Mouse (Mus musculus) limb, embryonic 14.5 days (tissue): Measurements from ENCODE around the gene Nek8. TPM values are rescaled to one million over a fixed set of nuclear protein-coding genes. Genes with fewer than 3 reads are reported as not detected.
A peak's percentile ranks its signal among the peaks of the same experiment; 100 is the strongest.

Experiments used
- ATAC-seq: fragments of 200-750 bp; cut with Nextera tagmentation; 2 replicates; pipeline ENCODE4 v1.8.0; 2017; ENCODE audit warnings: low read depth, moderate number of reproducible peaks, moderate TSS enrichment; ENCODE audit not compliant: low FRiP score
- DNase-seq: peaks from one replicate; pipeline ENCODE4 v3.0.0-alpha.2; 2015; ENCODE audit warnings: low spot score
- H3K27ac ChIP-seq: fragments of 300-500 bp; sonication (generic); replicated peaks from 2 replicates; pipeline ENCODE4 v1.5.1; 2014; ENCODE audit warnings: low read depth, mild to moderate bottlenecking, low read length, moderate library complexity, mixed read lengths
- H3K27me3 ChIP-seq: fragments of 300-500 bp; sonication (generic); 2 replicates; pipeline ENCODE4 v1.6.1; 2014; ENCODE audit warnings: low read length, mixed read lengths; ENCODE audit not compliant: control insufficient read depth, insufficient read depth
- H3K36me3 ChIP-seq: fragments of 300-500 bp; sonication (generic); 2 replicates; pipeline ENCODE4 v1.6.1; 2014; ENCODE audit warnings: mild to moderate bottlenecking, low read length, moderate library complexity, mixed read lengths; ENCODE audit not compliant: control insufficient read depth, insufficient read depth
- H3K4me1 ChIP-seq: fragments of 300-500 bp; sonication (generic); 2 replicates; pipeline ENCODE4 v1.6.1; 2014; ENCODE audit warnings: antibody characterized with exemption, low read length, mixed read lengths; ENCODE audit not compliant: control insufficient read depth, insufficient read depth
- H3K4me2 ChIP-seq: fragments of 300-500 bp; sonication (generic); replicated peaks from 2 replicates; pipeline ENCODE4 v1.6.1; 2014; ENCODE audit warnings: low read depth, mild to moderate bottlenecking, low read length, moderate library complexity; ENCODE audit not compliant: severe bottlenecking
- H3K4me3 ChIP-seq: fragments of 300-500 bp; sonication (generic); replicated peaks from 2 replicates; pipeline ENCODE4 v1.5.1; 2014; ENCODE audit warnings: low read length
- H3K9ac ChIP-seq: fragments of 300-500 bp; sonication (generic); 2 replicates; pipeline ENCODE4 v1.6.1; 2014; ENCODE audit warnings: mild to moderate bottlenecking, low read depth, low read length, moderate library complexity; ENCODE audit not compliant: severe bottlenecking
- H3K9me3 ChIP-seq: fragments of 300-500 bp; sonication (generic); 2 replicates; pipeline ENCODE4 v1.6.1; 2016; ENCODE audit warnings: low read length; ENCODE audit not compliant: control insufficient read depth
- POLR2A ChIP-seq: fragments of 200-500 bp; IDR thresholded peaks from 2 replicates; pipeline ENCODE4 v1.8.0; 2012; ENCODE audit warnings: inconsistent platforms, mild to moderate bottlenecking, moderate library complexity, borderline replicate concordance; ENCODE audit not compliant: insufficient read depth, insufficient read length; ENCODE audit errors: extremely low read depth
- WGBS: fragments of 180-500 bp; shearing (Covaris S2); extraction: QIAGEN DNeasy Blood & Tissue Kit; methylation state at CpG from one replicate; pipeline ENCODE4 v1.1.7; 2014; 5-methylcytosine and 5-hydroxymethylcytosine counted together
- polyA plus RNA-seq, 2 experiments: library from polyadenylated mRNA; depleted of rRNA in 1 of 2; stranded (reverse) in 1 of 2; unstranded in 1 of 2; fragments of >200 nt; fragmentation: Nextera tagmentation in 1 of 2; extraction: Ambion mirVana in 1 of 2; gene quantifications; 2 replicates each; pipeline versions ENCODE4 v1.2.1 to v1.2.3; 2012 to 2014

Nek8 gene
- polyA plus RNA-seq, 2 experiments: 11.9 to 38.3 TPM

DNA sequence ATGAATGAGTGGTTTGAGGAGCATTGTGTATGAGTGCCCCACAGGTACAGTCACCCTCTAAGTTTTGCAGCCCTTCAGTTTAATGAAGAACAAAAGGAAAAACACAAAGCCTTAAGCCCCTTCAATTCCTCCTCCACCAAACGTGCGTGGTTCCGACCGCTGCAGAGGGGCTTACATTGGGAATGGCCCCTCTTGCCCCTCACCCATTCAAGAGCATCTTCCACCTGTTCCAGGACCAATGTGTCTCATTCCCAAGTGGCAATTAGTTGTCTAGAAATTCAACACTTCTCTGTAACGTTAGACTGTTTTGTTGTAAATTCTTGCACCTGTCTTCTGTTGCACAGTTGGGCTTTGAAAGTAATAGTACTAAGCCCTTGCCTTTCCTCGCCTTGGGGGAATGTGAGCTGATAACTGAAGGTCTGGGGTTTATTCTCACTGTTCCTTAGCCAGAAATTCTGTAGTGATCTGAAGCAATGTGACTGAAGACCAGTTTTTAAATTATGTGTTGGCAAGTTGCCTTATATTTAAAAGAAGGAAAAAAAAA, 20.2 kb downstream of the Nek8 start:
- H3K4me3 ChIP-seq: no peak overlapping the region
- no peak overlapping the region for H3K4me2 ChIP-seq
- no peaks in the 10 kb centered on the region for H3K9me3 ChIP-seq
- no peak overlapping the region for H3K9ac ChIP-seq
- no peak overlapping the region for H3K27ac ChIP-seq
- peaks cover 11% of the 10 kb centered on the region for H3K4me1 ChIP-seq
- 67% methylated on average over 6 of the region's 6 CpGs for WGBS
- no peaks in the 10 kb centered on the region for H3K27me3 ChIP-seq
- TF ChIP-seq POLR2A: no peak
- DNase-seq (no peak), ATAC-seq (no peak)
- H3K36me3 ChIP-seq: peaks cover 91% of the 10 kb centered on the region

DNA sequence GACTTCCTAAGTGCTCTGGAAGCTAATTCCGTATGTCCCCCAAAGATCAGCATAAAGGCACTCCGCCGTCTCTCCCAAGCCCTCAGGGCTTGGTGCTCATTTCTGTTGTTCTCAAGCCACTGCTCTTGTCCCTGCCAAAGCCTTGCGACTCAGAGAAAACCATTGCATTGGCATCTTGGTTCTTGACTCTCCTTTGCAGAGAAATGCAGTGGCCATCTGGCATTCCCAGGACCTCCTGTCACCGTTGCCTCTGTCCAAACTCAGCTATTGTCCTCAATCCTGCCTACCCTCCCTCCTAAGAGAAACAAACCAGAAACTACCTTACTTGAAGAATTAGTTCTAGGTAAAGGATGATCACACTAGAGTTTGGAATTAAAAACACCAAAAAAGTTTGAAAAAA, 20.8 kb downstream of the Nek8 start:
- H3K4me3 ChIP-seq: no peak overlapping the region
- no peak overlapping the region for H3K9ac ChIP-seq
- H3K36me3 ChIP-seq: peaks cover 91% of the 10 kb centered on the region
- H3K4me1 ChIP-seq: peaks cover 11% of the 10 kb centered on the region
- 78% methylated on average over 5 of the region's 5 CpGs for WGBS
- no peak for ATAC-seq
- H3K9me3 ChIP-seq: no peaks in the 10 kb centered on the region
- DNase-seq: no peak
- no peak overlapping the region for H3K27ac ChIP-seq
- no peaks in the 10 kb centered on the region for H3K27me3 ChIP-seq
- no peak overlapping the region for H3K4me2 ChIP-seq
- no peak for TF ChIP-seq POLR2A

- no peak for DNase-seq
- Histone ChIP-seq H3K4me2 (no peak overlapping the region), H3K36me3 (peaks cover 88% of the 10 kb centered on the region), H3K27ac (no peak overlapping the region), H3K9me3 (no peaks in the 10 kb centered on the region), H3K27me3 (no peaks in the 10 kb centered on the region), H3K4me1 (peaks cover 11% of the 10 kb centered on the region), H3K9ac (no peak overlapping the region), H3K4me3 (no peak overlapping the region)
- 78% methylated on average over 13 of the region's 13 CpGs for WGBS
- TF ChIP-seq POLR2A: no peak
- ATAC-seq: no peak
Measured at GRCm38 (mm10) chr11:78153778-78154177, 22.7 kb downstream of the Nek8 start.

DNA sequence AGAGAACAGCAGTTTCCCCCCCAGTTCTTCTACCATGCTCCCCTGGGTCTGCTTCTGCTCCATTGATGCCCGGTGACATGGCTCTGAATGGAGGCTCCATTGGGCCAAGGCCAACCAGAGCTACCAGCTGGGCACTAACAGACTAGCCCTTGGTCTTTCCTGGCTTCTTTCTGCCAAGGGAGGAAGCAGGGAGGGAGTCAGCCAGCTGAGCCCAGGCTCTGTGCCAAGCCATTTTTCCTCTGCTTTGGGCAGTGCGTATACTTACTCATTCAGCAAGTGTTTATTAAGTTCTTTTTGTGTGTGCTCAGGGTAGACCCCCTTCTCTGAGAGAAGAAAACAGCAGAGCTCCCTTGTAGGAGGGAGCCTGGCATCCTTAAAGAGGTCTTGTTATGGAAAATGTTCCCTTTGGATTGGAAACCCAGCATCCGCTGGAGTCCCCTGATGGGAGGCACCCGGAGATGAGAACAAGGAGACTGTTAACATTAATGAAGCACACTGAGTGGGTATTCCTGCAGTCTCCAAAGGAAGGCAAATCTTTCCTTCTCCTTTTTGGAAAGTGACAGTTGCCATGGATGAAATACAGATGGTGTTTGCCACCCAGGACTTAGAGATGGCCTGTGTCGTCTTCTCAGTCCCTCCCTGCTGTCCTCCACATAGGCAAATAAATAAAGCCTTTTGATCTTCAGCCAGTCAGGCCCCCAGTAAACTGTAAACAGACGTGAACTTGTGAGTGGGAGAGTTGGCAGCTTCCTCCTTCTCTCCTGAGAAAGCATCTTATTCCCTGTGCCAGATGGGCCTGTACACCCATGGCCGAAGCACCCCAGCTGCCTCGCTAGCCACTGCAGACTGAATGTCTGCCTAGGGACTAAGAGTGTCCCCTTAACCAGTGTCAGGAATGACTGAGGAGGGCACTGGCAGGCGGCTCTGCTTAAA, 23.9 kb downstream of the Nek8 start:
- no peaks in the 10 kb centered on the region for H3K27me3 ChIP-seq
- DNase-seq: peak; percentile 44
- 49% methylated on average over 9 of the region's 9 CpGs for WGBS
- H3K9me3 ChIP-seq: no peaks in the 10 kb centered on the region
- TF ChIP-seq POLR2A: no peak
- H3K4me3 ChIP-seq: no peak overlapping the region
- no peak overlapping the region; the same call in 1 of the 2 replicates for H3K9ac ChIP-seq
- ATAC-seq: no peak
- peak overlapping the region; percentile 38; the same call in 1 of the 2 replicates for H3K27ac ChIP-seq
- H3K4me2 ChIP-seq: no peak overlapping the region
- H3K36me3 ChIP-seq: peaks cover 84% of the 10 kb centered on the region
- H3K4me1 ChIP-seq: peaks cover 11% of the 10 kb centered on the region

DNA sequence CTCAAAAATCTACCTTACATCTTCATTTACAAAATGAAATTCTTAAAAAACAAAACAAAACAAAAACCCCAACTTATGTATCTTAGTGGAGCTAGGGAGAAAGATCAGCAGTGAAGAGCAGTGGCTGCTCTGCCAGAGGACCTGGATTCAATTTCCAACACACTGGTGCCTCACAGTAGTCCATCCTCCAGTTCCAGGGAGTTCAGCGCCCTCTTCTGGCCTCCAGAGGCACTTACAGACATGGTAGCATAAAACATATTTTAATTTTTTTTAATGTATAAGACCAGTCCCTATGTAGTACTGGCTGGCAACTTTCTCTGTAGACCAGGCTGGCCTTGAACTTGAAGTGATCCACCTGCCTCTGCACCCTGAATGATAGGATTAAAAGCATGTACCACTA, 25.3 kb downstream of the Nek8 start:
- H3K36me3 ChIP-seq: peaks cover 82% of the 10 kb centered on the region
- ATAC-seq (no peak), DNase-seq (no peak)
- H3K9me3 ChIP-seq: no peaks in the 10 kb centered on the region
- H3K4me2 ChIP-seq: no peak overlapping the region
- TF ChIP-seq POLR2A: no peak
- no peak overlapping the region for H3K9ac ChIP-seq
- WGBS: 42% methylated on average over 1 of the region's 1 CpGs
- no peaks in the 10 kb centered on the region for H3K27me3 ChIP-seq
- peaks cover 11% of the 10 kb centered on the region for H3K4me1 ChIP-seq
- H3K27ac ChIP-seq: no peak overlapping the region
- no peak overlapping the region for H3K4me3 ChIP-seq
